25 mouse cellular contexts compared by ENCODE assay signal in genomic region chr6:60745965-60746364, GRCm38 (mm10).
"Had no signal": no experiment of that assay in that cellular context is flagged by ENCODE, and none has a peak within 500 bp of the region (broad histone marks: within the 10 kb centered on the region; RNA-seq: fewer than 3 reads in every experiment).

No protein-coding gene starts in this region.

- H3K4me2 ChIP-seq: heart, embryonic 11.5 days; heart, embryonic 13.5 days; heart, embryonic 15.5 days; hindbrain, embryonic 12.5 days; hindbrain, embryonic 14.5 days; limb, embryonic 13.5 days; limb, embryonic 15.5 days; liver, embryonic 12.5 days had no signal

- H3K27me3 ChIP-seq: heart, embryonic 13.5 days; heart, embryonic 15.5 days; hindbrain, embryonic 12.5 days; limb, embryonic 13.5 days; limb, embryonic 15.5 days; liver, embryonic 12.5 days had no signal

- H3K36me3 ChIP-seq: heart, embryonic 13.5 days; heart, embryonic 15.5 days; hindbrain, embryonic 10.5 days; hindbrain, embryonic 12.5 days; limb, embryonic 13.5 days; limb, embryonic 15.5 days had no signal

- ATAC-seq: forebrain, embryonic 16.5 days; hindbrain, embryonic 16.5 days; inflammation-experienced regulatory T-cells, adult 6 months; liver, embryonic 12.5 days had no signal

- H3K4me3 ChIP-seq: gastrocnemius, adult 2 months; heart, embryonic 13.5 days; heart, embryonic 15.5 days; hindbrain, embryonic 10.5 days; hindbrain, embryonic 12.5 days; limb, embryonic 13.5 days; limb, embryonic 15.5 days; liver, embryonic 12.5 days had no signal

- DNase-seq: gastrocnemius, adult 2 months; gastrocnemius, postnatal 10 days; gastrocnemius, postnatal 25 days; heart, adult 18-20 months; heart, postnatal 14 days; heart, postnatal 36 days; kidney, adult 18-20 months; kidney, postnatal 10 days; kidney, postnatal 25 days; layer of hippocampus, adult 9-11 months; layer of hippocampus, postnatal 36 days; left cerebral cortex, postnatal 4 days had no signal

- H3K27ac ChIP-seq: gastrocnemius, adult 2 months; heart, embryonic 13.5 days; heart, embryonic 15.5 days; hindbrain, embryonic 10.5 days; hindbrain, embryonic 12.5 days; hindbrain, embryonic 14.5 days; limb, embryonic 13.5 days; limb, embryonic 15.5 days; liver, embryonic 12.5 days; liver, embryonic 14.5 days had no signal

- H3K9ac ChIP-seq: heart, embryonic 13.5 days; heart, embryonic 15.5 days; hindbrain, embryonic 12.5 days; hindbrain, embryonic 14.5 days; limb, embryonic 13.5 days; limb, embryonic 15.5 days; liver, embryonic 12.5 days; liver, embryonic 14.5 days had no signal

- H3K4me1 ChIP-seq: heart, embryonic 13.5 days; heart, embryonic 15.5 days; hindbrain, embryonic 10.5 days; hindbrain, embryonic 12.5 days; limb, embryonic 13.5 days; limb, embryonic 15.5 days; liver, embryonic 12.5 days had no signal

- H3K9me3 ChIP-seq: heart, embryonic 13.5 days; heart, embryonic 15.5 days; hindbrain, embryonic 10.5 days; hindbrain, embryonic 12.5 days; limb, embryonic 13.5 days; limb, embryonic 15.5 days; liver, embryonic 12.5 days had no signal
